Mouse (Mus musculus) liver, embryonic 12.5 days (tissue): ENCODE measurements around the gene Tc2n. TPM values are rescaled to one million over a fixed set of nuclear protein-coding genes. Genes with fewer than 3 reads are reported as not detected.

Experiments
- ATAC-seq: fragments of 200-750 bp; cut with Nextera tagmentation; 2 replicates; pipeline ENCODE4 v1.8.0; 2017; ENCODE audit warnings: moderate number of reproducible peaks, mild to moderate bottlenecking, moderate library complexity
- H3K27ac ChIP-seq: fragments of 300-500 bp; sonication (generic); 2 replicates; pipeline ENCODE4 v1.5.1; 2016; ENCODE audit warnings: mild to moderate bottlenecking
- H3K27me3 ChIP-seq: fragments of 300-500 bp; sonication (generic); replicated peaks from 2 replicates; pipeline ENCODE4 v1.6.1; 2016; ENCODE audit warnings: mild to moderate bottlenecking, moderate library complexity
- H3K36me3 ChIP-seq: fragments of 300-500 bp; sonication (generic); 2 replicates; pipeline ENCODE4 v1.6.1; 2016; ENCODE audit warnings: mild to moderate bottlenecking, moderate library complexity
- H3K4me1 ChIP-seq: fragments of 300-500 bp; sonication (generic); 2 replicates; pipeline ENCODE4 v1.6.1; 2016
- H3K4me2 ChIP-seq: fragments of 300-500 bp; sonication (generic); 2 replicates; pipeline ENCODE4 v1.6.1; 2016; ENCODE audit warnings: mild to moderate bottlenecking, moderate library complexity
- H3K4me3 ChIP-seq: fragments of 300-500 bp; sonication (generic); 2 replicates; pipeline ENCODE4 v1.5.1; 2016; ENCODE audit warnings: mild to moderate bottlenecking, moderate library complexity
- H3K9ac ChIP-seq: fragments of 300-500 bp; sonication (generic); 2 replicates; pipeline ENCODE4 v1.6.1; 2016; ENCODE audit warnings: mild to moderate bottlenecking, moderate library complexity
- H3K9me3 ChIP-seq: fragments of 300-500 bp; sonication (generic); replicated peaks from 2 replicates; pipeline ENCODE4 v1.6.1; 2016; ENCODE audit warnings: mild to moderate bottlenecking, moderate library complexity
- WGBS: fragments of 180-500 bp; shearing (Covaris S2); methylation state at CpG from one replicate; pipeline ENCODE4 v1.1.7; 2016; ENCODE audit not compliant: insufficient replicate concordance; 5-methylcytosine and 5-hydroxymethylcytosine counted together
- polyA plus RNA-seq: library from polyadenylated mRNA; unstranded; fragments of >200 nt; fragmentation: Nextera tagmentation; extraction: Ambion mirVana; gene quantifications from 2 replicates; pipeline ENCODE4 v1.2.1, GENCODE M21; 2016

The Tc2n gene
- polyA plus RNA-seq, result 0.04 TPM in 2 replicates

DNA sequence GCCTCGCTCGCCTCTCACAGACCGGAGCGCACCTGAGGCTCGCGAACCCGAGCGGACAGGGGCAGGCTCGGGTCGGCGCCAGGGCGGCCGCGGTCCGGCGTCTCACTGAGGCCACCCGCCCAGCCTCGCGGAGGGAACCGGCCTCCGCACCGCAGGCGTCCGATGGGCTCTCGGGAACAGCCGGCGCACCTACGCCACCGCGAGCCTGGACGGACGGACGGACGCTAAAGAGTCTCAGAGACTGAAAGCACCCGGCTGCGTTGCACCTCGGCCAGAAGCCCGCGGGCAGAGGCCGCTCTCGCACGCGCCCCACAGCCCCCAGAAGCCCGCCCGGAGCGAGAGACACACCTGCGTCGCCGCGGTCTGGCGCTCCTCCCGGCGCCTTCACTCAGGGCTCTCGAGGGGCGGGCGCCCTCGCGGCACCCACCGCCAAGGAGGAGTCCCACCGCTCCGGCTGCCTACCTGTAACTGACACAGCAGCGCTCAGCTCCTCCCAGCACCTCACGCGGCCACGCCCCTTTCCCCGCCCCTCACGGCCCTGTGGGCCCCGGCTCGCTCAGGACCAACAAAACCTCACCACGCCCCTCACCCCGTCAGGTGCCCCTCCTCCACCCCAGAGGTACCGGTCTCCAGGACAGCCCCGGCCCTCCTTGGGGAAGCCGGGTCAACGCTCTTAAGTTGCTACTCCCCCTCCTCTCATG is at the start of gene Tc2n:
TSS of gene Tc2n (minus strand) at position 470 of the 701 bp plus-strand sequence.
- H3K36me3 ChIP-seq, result no peaks in the 10 kb centered on the region
- peaks cover 24% of the 10 kb centered on the region for H3K27me3 ChIP-seq
- no peak within 1 kb of the TSS for H3K27ac ChIP-seq
- H3K9ac ChIP-seq, result peak within 1 kb of the TSS; percentile 53
- peak within 1 kb of the TSS; percentile 64 for H3K4me3 ChIP-seq
- peak; percentile 99 for ATAC-seq
- H3K4me2 ChIP-seq, result peak within 1 kb of the TSS; percentile 96
- under 1% methylated on average over 74 of the region's 75 CpGs for WGBS
- peaks cover 14% of the 10 kb centered on the region for H3K4me1 ChIP-seq
- H3K9me3 ChIP-seq, result no peaks in the 10 kb centered on the region

- no peak overlapping the region for H3K27ac ChIP-seq
- H3K9ac ChIP-seq, result no peak overlapping the region
- H3K4me3 ChIP-seq, result no peak overlapping the region
- no peaks in the 10 kb centered on the region for H3K4me1 ChIP-seq
- H3K27me3 ChIP-seq, result no peaks in the 10 kb centered on the region
- no peak for ATAC-seq
- no peaks in the 10 kb centered on the region for H3K9me3 ChIP-seq
- H3K36me3 ChIP-seq, result no peaks in the 10 kb centered on the region
- 42% methylated on average over 9 of the region's 9 CpGs for WGBS
- no peak overlapping the region for H3K4me2 ChIP-seq
Measured at GRCm38 (mm10) chr12:101767306-101768053, 49.2 kb upstream of the Tc2n start.

DNA sequence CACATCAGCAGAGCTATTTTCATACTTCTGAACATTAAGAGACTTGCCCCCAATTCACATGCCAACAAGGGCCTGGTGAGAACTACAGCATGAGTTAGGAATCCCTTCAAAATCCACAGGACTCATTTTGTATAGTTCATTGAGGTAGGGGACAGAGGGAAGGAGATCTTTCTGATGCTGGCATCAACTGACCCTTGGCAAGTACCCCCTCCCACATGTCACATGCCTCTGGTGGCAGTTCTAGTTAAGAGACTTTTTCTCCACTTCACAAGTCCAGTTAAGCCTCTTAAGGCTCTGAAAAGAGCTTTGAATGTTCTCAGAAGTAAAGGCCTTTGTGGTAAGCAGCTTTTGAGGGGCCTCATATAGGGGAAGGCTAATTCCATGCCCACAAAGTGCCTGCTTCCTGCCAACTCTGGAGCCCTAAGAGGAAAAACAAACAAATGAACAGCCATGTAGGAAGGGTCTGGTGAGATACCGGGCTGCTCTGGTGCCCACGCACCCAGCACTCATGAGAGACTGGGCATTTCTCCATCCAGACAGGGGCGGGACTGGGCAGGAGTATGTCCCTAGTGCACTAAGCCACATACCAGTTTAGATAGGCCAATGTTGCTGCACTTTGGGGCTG is 48.0 kb upstream of the Tc2n start:
- Histone ChIP-seq H3K27me3 (no peaks in the 10 kb centered on the region), H3K9me3 (no peaks in the 10 kb centered on the region), H3K4me3 (no peak overlapping the region), H3K27ac (no peak overlapping the region), H3K4me1 (no peaks in the 10 kb centered on the region), H3K4me2 (no peak overlapping the region), H3K36me3 (no peaks in the 10 kb centered on the region), H3K9ac (no peak overlapping the region)
- WGBS, result 56% methylated on average over 3 of the region's 3 CpGs
- no peak for ATAC-seq

DNA sequence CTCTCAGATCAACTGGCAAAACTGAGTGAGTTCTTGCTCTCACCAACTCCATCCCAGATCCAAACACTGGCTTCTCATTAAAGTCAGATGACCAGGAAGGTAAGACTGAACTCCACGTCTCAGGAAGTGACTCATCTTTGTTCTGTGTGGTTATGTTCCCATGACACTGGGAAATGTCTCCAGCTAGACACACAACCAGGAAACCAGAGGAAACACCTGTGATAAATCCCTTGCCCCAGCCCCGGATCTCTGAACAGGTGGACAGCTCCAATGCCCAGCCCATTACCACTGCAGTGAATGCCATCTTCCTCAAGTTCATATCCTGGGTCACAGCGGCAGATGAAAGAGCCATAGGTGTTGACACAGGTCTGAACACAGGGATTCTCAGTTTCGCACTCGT is 46.5 kb upstream of the Tc2n start:
- Histone ChIP-seq H3K9me3 (no peaks in the 10 kb centered on the region), H3K4me2 (no peak overlapping the region), H3K4me1 (no peaks in the 10 kb centered on the region), H3K9ac (no peak overlapping the region), H3K27ac (no peak overlapping the region), H3K27me3 (no peaks in the 10 kb centered on the region), H3K4me3 (no peak overlapping the region), H3K36me3 (no peaks in the 10 kb centered on the region)
- WGBS, result 58% methylated on average over 5 of the region's 5 CpGs
- ATAC-seq, result no peak

DNA sequence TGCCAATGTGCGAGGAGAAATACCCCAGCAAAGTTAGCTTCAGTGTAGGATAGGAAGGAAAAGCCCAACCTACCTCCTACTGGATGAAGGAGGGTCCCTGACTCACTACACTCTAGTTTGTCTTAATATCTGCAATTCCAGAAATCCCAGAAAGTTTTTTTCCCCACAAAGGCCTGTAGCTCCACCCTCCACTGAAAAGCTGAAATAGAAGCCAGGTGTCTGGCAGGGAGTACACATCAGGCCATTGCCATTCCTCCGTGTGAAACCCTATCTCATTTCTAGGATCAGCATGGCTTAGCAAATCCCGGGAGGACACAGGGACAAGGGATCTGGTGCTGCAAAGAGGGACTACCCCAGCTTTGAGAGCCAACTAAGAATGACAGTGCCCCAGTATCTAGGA is 44.7 kb upstream of the Tc2n start:
- Histone ChIP-seq H3K9ac (no peak overlapping the region), H3K27me3 (no peaks in the 10 kb centered on the region), H3K4me2 (no peak overlapping the region), H3K27ac (no peak overlapping the region), H3K36me3 (no peaks in the 10 kb centered on the region), H3K4me3 (no peak overlapping the region), H3K4me1 (no peaks in the 10 kb centered on the region), H3K9me3 (no peaks in the 10 kb centered on the region)
- WGBS, result 54% methylated on average over 3 of the region's 3 CpGs
- no peak for ATAC-seq

GRCm38 (mm10) chr12:101762054-101762453 is 43.7 kb upstream of the Tc2n start:
- Histone ChIP-seq H3K9ac (no peak overlapping the region), H3K9me3 (no peaks in the 10 kb centered on the region), H3K27ac (no peak overlapping the region), H3K4me3 (no peak overlapping the region), H3K36me3 (no peaks in the 10 kb centered on the region), H3K4me2 (no peak overlapping the region), H3K27me3 (no peaks in the 10 kb centered on the region), H3K4me1 (no peaks in the 10 kb centered on the region)
- no peak for ATAC-seq
- 73% methylated on average over 5 of the region's 5 CpGs for WGBS

DNA sequence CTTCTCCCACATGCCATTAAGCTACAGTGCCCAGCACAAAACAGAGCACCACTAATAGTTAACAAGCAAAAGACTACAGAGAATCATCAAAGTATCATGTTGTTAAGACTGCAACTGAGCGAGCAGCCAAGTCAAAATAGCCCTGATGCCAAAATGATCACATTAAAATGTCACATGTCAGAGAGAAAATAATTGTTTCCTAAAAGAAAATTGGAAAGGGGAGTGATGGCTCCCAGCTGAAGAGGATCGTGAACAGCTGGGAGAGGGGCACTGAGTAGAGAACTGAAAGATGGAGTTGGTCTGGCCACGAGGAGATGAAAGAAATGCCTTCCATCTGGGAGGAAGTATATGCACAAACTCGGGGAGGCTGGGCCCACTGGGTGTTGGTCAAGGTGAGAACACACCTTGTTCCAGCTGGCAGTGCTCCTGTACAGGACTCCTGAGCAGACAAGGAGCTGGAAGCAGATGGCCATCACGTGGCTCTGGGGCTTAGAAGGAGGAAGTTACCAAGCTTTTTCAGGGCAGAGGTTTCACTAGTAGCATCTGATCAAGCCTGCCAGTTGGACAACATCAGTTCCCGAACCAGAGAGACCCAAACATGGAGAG is 41.2 kb upstream of the Tc2n start:
- ATAC-seq, result no peak
- H3K9me3 ChIP-seq, result no peaks in the 10 kb centered on the region
- WGBS, result 43% methylated on average over 6 of the region's 6 CpGs

DNA sequence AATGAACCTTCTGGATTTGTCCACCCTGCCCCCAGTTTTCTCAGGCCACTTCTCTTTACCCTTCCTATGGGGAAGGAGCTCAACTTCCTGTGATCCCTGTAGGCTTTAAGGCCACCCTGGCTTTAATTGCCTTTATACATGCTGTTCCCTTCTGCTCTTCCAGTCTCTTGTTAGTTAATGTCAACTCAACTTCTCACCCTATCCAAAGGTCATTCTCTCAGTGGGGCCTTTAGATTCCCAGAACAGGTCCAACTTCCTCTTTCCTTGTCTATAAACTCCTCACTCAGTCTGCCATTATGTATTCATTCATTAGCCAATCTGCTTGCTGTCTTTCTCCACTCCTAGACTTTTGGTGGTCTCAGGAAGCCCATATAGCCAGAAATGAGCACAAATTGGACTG is 40.4 kb upstream of the Tc2n start:
- no peak overlapping the region for H3K9ac ChIP-seq
- no peak overlapping the region for H3K4me3 ChIP-seq
- H3K4me2 ChIP-seq, result no peak overlapping the region
- no peaks in the 10 kb centered on the region for H3K27me3 ChIP-seq
- H3K36me3 ChIP-seq, result no peaks in the 10 kb centered on the region
- ATAC-seq, result no peak
- H3K27ac ChIP-seq, result no peak overlapping the region
- no peaks in the 10 kb centered on the region for H3K4me1 ChIP-seq
- no peaks in the 10 kb centered on the region for H3K9me3 ChIP-seq

More for the DNA sequence above, 41.2 kb upstream of the Tc2n start:
- H3K27me3 ChIP-seq, result no peaks in the 10 kb centered on the region
- no peaks in the 10 kb centered on the region for H3K4me1 ChIP-seq
- no peak overlapping the region for H3K9ac ChIP-seq
- no peak overlapping the region for H3K4me3 ChIP-seq
- no peaks in the 10 kb centered on the region for H3K36me3 ChIP-seq
- no peak overlapping the region for H3K4me2 ChIP-seq
- H3K27ac ChIP-seq, result no peak overlapping the region

DNA sequence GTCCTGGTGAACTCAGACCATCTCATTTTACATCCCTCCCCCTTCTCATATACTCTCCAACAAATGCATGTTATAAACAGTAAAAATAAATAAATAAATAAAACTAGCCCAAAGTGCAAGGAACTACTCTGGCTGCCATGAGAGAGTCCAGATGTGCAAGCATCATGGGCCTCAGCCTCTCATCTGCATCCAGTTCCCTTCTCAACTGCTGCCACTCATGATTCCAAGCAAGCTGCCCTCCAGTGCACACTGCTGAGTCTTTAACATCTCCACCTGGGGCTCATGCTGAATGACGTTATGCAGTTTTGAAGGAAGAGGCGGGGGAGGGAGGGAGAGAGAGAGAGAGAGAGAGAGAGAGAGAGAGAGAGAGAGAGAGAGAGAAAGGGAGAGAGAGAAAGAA is 24.1 kb upstream of the Tc2n start:
- H3K4me3 ChIP-seq, result no peak overlapping the region
- no peaks in the 10 kb centered on the region for H3K4me1 ChIP-seq
- H3K9ac ChIP-seq, result no peak overlapping the region
- H3K9me3 ChIP-seq, result no peaks in the 10 kb centered on the region
- 41% methylated on average over 2 of the region's 2 CpGs for WGBS
- H3K27ac ChIP-seq, result no peak overlapping the region
- no peak for ATAC-seq
- H3K27me3 ChIP-seq, result no peaks in the 10 kb centered on the region
- H3K36me3 ChIP-seq, result no peaks in the 10 kb centered on the region
- no peak overlapping the region for H3K4me2 ChIP-seq

DNA sequence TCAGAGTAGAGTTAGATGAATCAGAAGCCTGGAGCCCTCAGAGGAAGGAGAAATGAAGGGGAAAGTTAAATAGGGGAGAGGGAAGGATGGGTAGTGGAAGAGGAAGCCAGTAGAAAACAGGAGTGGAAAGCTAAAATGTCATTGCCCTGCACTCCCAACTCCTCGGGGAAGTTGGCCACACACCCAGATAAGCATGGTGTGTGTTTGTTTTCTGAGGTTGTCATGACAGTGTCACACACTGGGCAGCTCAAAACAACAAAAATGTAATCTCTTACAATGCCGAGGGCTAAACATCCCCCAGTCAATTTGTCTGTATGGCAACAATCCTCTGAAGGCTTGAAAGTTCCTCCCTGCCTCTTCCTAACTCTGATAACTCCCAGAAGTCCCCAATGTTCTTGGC is 22.2 kb upstream of the Tc2n start:
- H3K4me2 ChIP-seq, result no peak overlapping the region
- 28% methylated on average over 2 of the region's 2 CpGs for WGBS
- H3K4me3 ChIP-seq, result no peak overlapping the region
- no peaks in the 10 kb centered on the region for H3K27me3 ChIP-seq
- no peaks in the 10 kb centered on the region for H3K4me1 ChIP-seq
- ATAC-seq, result no peak
- H3K9me3 ChIP-seq, result no peaks in the 10 kb centered on the region
- no peaks in the 10 kb centered on the region for H3K36me3 ChIP-seq
- no peak overlapping the region for H3K9ac ChIP-seq
- no peak overlapping the region for H3K27ac ChIP-seq

GRCm38 (mm10) chr12:101740045-101740444 is 21.7 kb upstream of the Tc2n start:
- Histone ChIP-seq H3K4me3 (no peak overlapping the region), H3K9me3 (no peaks in the 10 kb centered on the region), H3K4me2 (no peak overlapping the region), H3K36me3 (no peaks in the 10 kb centered on the region), H3K4me1 (no peaks in the 10 kb centered on the region), H3K27me3 (no peaks in the 10 kb centered on the region), H3K9ac (no peak overlapping the region), H3K27ac (no peak overlapping the region)
- WGBS, result 11% methylated on average over 2 of the region's 2 CpGs
- ATAC-seq, result no peak

GRCm38 (mm10) chr12:101718755-101719150 is 430 bp upstream of the Tc2n start:
- peak overlapping the region; percentile 64 for H3K4me3 ChIP-seq
- H3K9ac ChIP-seq, result no peak overlapping the region
- WGBS, result 1% methylated on average over 9 of the region's 9 CpGs
- no peak overlapping the region for H3K27ac ChIP-seq
- H3K4me2 ChIP-seq, result peak overlapping the region; percentile 96
- H3K36me3 ChIP-seq, result no peaks in the 10 kb centered on the region
- peaks cover 14% of the 10 kb centered on the region for H3K4me1 ChIP-seq
- peak; percentile 71 for ATAC-seq
- H3K27me3 ChIP-seq, result peaks cover 24% of the 10 kb centered on the region
- H3K9me3 ChIP-seq, result no peaks in the 10 kb centered on the region
